Mouse (Mus musculus): ENCODE results near the gene Fam207a.

The Fam207a gene

GRCm38 (mm10) chr10:77455251-77456010, 60.2 kb downstream of the Fam207a start:
- peak; percentile 29 for DNase-seq (ENCODE audit: low spot score)

DNA sequence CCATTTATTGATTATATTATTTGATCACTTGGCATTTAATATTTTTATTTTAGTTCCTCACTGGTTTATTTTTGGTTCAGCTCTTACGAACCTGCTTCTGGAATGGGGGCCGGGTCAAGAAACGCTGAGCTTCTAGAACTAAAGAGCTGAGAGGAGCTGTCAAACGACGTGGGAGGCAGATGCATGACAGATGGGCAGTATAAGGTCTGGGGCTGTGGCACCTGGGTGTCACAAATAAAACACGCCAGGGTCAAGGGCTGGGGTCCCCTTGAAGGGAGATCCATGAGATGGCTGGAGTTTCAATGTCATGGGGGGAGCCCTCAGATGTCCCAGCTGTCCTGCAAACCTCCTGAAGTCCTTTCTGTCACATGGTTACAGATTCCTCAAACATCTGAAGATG, 60.8 kb downstream of the Fam207a start:
- DNase-seq (ENCODE audit: low spot score): no peak

- no peak for DNase-seq (ENCODE audit: low spot score)
Observed at GRCm38 (mm10) chr10:77451822-77452221, 63.8 kb downstream of the Fam207a start.

- DNase-seq (ENCODE audit: low spot score): no peak
Observed at GRCm38 (mm10) chr10:77450159-77450464, 65.5 kb downstream of the Fam207a start.

DNA sequence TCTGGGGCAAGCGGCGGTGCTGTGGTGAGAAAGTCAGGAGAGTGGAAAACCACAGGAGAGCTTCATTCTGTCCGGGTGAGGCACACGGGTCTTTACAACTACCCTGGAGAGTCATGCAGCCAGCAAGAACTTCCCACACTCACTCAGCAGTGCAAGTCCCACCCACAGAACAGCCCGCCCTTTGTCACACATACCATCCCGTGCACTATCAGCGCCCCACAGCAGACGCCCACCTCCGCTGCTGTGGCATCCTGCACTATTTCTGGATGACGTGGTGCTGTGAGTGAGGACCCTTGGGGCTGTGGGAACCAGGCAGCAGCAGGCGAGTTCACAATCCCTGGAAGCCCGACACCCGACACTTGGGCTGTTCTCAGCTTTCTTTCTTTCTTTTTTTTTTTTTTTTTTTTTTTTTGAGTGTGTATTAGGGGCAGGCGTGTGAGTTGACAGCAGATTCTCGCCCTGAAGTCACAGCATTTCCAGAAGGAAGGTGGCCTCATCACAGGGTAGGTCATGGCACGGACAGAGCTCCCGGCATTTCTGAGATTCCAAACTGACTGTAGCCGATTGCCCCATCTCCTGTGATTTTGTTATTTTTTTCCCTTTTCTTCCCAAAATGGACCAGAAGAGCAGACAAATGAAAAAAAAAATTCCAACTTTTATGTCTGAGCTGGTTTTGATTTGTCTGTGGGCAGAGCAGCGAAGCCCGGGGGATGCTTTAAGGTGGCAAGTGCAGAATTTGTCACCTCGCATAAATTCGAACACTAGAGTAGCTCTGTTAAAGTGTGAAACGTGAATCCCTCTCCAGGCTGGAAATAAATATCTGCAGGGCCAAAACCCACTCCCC, 66.0 kb downstream of the Fam207a start:
- no peak for DNase-seq (ENCODE audit: low spot score)

- no peak for DNase-seq (ENCODE audit: low spot score)
Observed at GRCm38 (mm10) chr10:77448698-77449247, 66.8 kb downstream of the Fam207a start.

DNA sequence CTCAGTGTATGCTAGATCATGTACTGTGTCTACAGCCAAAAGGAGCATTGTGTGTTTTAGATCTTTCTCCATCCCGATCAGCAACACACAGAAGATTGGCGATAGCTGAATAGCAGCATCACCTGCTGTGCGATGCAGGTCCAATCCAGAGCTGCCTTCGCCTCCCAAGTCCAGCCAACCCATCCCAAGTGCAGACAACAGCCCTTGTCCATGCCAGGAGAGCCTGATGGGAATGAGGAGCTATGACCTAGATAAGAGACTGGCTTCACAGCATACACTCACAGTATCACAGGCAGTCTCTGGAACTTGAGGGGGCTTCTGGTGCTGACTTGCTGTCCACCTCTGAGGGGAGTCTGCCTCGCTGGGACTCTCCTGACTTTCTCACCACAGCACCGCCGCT, 67.4 kb downstream of the Fam207a start:
- no peak for DNase-seq (ENCODE audit: low spot score)

GRCm38 (mm10) chr10:77447755-77448154, 67.8 kb downstream of the Fam207a start:
- DNase-seq (ENCODE audit: low spot score): no peak

- DNase-seq (ENCODE audit: low spot score): no peak
Observed at GRCm38 (mm10) chr10:77442250-77442649, 73.3 kb downstream of the Fam207a start.

DNA sequence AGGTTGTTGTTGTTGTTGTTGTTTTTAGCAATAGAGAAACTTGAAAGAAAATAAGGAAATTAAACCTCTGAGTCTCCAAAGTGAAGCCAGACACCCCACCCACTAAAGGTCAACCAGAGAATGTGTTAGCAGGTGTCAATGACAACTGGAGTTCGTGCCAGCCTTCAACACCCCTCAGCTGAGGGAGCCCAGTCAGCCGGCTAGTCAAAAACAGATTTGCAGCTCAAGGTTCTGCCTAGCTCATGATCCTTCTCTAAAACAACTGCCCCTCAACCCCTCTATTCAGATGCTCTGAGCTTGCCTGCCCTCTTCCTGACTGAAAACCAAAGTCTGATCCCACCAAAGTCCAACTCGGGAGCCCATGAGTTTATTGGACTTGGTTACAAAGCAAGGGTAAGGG, 73.8 kb downstream of the Fam207a start:
- DNase-seq (ENCODE audit: low spot score): no peak

- peak; percentile 70 for DNase-seq (ENCODE audit: low spot score)
Observed at GRCm38 (mm10) chr10:77440841-77441755, 74.5 kb downstream of the Fam207a start.

- no peak for DNase-seq (ENCODE audit: low spot score)
Observed at GRCm38 (mm10) chr10:77440286-77440685, 75.3 kb downstream of the Fam207a start.

GRCm38 (mm10) chr10:77439026-77439425, 76.6 kb downstream of the Fam207a start:
- no peak for DNase-seq (ENCODE audit: low spot score)

DNA sequence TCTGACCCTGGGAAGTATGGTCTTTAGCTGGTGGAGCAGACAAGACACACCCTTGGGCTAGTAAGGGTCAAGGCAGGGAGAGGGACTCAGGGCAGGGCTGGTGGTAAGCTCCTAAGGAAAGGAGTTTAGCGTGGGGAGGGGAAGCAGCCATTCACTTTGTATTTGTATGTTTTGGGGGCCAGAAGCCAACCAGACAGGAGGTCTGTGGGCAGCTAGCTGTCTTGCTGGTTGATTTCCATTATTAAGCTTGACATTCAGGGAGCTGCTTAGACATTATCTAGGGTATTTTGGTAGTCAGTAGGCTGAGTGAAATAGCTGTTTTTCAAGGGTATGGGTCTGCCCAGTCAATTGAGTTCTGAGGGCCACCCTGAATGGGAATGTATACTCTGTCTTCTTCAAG, 77.6 kb downstream of the Fam207a start:
- no peak for DNase-seq (ENCODE audit: low spot score)
